Mouse (Mus musculus) granulocyte monocyte progenitor cell, adult 5-6 weeks (primary cell): ENCODE data around the gene Dnmt3a. TPM values are rescaled to one million over a fixed set of nuclear protein-coding genes. Genes with fewer than 3 reads are reported as not detected.

Experiments
- ATAC-seq: replicated peaks from 2 replicates; pipeline ENCODE4 v1.8.0; 2016; ENCODE audit warnings: mild to moderate bottlenecking, moderate TSS enrichment, inconsistent platforms; ENCODE audit not compliant: poor library complexity, severe bottlenecking
- total RNA-seq, 2 experiments: library from RNA; stranded (forward) in 1 of 2; stranded (reverse) in 1 of 2; fragments of 200-712, 200-1000 nt in 1 of 2; fragments of >200 nt in 1 of 2; fragmentation: Nextera tagmentation in 1 of 2; gene quantifications; 2 replicates each; pipeline ENCODE4 v1.2.3; 2014 to 2017

Dnmt3a gene
- total RNA-seq, 2 experiments from 2014 or later: 20.2 to 21.7 TPM

DNA sequence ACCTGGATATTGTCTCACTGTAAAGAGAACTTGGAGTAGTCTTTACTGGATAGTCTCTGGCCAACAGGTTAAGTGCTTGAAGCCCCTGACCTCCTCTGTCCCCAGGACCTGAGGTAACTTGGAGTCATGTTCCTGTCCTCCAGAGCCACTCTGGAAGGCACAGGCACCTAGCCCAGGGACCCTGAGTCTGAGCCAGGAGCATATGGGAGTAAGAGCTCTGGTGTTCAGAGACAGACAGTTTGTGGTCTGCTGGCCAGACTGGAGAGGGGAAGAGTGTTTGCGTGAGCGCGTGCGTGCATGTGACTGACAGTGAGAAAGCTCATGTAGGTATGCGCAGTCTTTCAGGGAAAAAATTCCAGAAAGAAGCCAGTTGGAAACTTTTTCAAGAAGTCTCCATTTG lies 64.2 kb downstream of the Dnmt3a start:
- ATAC-seq: no peak

DNA sequence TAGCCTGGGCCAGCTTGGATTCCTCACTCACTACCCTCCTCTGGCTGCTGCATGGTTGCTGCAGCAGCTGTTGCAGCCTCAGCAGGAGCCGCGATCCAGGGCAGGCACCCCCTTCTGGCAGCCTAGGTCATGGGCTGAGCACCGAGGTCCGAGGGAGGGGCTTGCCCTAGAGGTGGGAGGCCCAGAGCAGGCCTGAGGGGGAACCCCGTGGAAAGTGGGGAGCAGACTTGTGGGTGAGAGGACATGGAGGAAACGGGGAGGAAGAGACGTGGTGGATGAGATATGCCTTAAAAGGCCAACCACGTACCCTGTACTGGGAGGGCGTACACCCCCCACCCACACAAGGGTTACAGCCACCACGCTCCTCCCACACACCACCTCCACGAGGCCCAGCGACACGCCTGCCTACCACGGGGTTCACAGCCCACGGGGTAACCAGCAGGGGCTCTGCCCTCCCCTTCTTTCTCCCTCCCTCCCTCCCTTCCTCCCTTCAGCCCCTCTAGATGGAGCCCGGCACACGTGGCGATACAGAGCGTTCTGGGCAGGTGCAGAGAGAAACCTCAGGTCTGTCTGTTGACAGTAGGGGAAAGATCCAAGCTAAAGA lies 65.2 kb downstream of the Dnmt3a start:
- peak; percentile 78 for ATAC-seq

DNA sequence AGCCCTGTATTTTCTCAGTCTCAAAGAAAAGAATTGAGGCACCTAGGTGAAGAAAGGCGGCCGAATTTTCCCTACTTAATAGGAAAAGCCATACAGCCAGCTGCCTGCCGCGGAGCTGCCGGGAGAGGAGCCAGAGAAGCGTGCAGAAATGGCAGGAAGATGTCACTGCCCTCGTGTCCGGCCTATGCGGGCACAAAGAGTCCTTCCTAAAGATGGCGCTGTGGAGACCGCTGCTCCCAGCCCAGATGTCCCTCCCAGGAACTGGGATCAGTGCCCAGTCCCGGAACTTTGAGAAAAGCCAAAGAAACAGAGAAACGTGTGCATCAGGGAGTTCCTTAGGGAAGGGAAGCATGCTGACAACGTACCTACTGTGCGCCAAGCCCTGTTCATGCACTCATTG lies 65.8 kb downstream of the Dnmt3a start:
- peak; percentile 23 for ATAC-seq

- 0 out of 2 replicates have a peak, but pooled peaks have one; percentile 14 for ATAC-seq
Measured at GRCm38 (mm10) chr12:3872410-3873230, 66.8 kb downstream of the Dnmt3a start.

GRCm38 (mm10) chr12:3875474-3875873 lies 69.7 kb downstream of the Dnmt3a start:
- ATAC-seq: no peak

DNA sequence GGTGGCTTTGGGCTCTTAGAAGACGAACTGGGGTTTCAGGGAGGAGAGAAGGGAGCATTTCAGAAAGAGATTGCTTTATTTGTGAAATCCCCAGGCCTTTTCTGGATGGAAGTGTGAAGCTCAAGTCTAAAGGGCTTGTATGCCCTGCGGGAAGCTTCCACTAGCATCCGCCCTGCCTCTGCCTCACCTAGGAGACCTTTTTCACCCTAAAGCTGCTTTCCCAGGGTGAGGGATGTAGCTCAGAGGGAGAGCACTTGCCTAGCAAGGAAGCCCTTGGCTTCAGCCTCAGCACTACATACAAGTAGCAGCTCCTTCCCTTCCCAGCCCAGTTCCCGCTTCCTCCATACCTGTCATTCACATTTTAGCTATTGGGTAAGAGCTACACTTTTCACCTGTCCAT lies 71.6 kb downstream of the Dnmt3a start:
- ATAC-seq: no peak

- ATAC-seq: no peak
Measured at GRCm38 (mm10) chr12:3881474-3881873, 75.7 kb downstream of the Dnmt3a start.

- ATAC-seq: no peak
Measured at GRCm38 (mm10) chr12:3884892-3885493, 79.2 kb downstream of the Dnmt3a start.

- no peak for ATAC-seq
Measured at GRCm38 (mm10) chr12:3886601-3887000, 80.8 kb downstream of the Dnmt3a start.

GRCm38 (mm10) chr12:3887515-3888325 lies 81.9 kb downstream of the Dnmt3a start:
- ATAC-seq: no peak

DNA sequence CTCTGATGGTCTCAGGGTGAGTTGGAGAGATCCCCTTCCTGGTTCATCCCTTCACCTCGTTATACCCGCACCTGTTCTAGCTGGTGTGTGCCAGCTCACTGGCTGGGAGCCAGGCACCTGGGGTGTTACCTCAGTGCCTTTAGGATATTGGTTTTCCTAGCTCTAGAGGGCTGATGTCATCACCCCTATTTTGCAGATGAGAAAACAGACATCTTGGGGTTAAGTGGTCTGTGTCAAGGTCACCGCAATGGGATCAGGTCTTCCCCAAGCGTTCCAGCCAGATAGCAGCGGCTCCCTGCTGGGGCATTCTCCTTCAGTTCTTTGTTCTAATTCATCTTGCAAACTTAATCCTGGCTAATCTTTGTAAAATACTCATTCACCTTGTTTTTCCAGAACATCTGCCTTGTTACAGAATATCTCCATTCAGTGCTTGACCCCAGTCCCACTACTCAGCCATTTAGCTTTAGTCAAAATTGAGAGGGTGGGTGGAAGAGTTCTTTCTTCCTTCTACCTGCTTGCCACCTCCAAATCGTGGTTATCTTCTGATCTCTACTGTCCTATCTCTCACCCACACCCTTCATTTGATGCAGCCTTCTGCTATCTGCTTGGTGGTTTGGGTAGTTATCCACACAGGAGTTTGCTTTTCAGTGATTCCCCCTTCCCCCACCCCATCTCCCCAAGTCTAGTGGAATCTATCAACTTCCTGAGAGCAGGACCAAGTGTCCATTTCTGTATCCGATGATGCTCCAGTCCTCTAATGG lies 84.2 kb downstream of the Dnmt3a start:
- no peak for ATAC-seq

- ATAC-seq: peak; percentile 75
Measured at GRCm38 (mm10) chr12:3890753-3891751, 85.2 kb downstream of the Dnmt3a start.

GRCm38 (mm10) chr12:3891779-3892239 lies 86.0 kb downstream of the Dnmt3a start:
- peak; percentile 14; the same call in 1 of the 2 replicates for ATAC-seq

DNA sequence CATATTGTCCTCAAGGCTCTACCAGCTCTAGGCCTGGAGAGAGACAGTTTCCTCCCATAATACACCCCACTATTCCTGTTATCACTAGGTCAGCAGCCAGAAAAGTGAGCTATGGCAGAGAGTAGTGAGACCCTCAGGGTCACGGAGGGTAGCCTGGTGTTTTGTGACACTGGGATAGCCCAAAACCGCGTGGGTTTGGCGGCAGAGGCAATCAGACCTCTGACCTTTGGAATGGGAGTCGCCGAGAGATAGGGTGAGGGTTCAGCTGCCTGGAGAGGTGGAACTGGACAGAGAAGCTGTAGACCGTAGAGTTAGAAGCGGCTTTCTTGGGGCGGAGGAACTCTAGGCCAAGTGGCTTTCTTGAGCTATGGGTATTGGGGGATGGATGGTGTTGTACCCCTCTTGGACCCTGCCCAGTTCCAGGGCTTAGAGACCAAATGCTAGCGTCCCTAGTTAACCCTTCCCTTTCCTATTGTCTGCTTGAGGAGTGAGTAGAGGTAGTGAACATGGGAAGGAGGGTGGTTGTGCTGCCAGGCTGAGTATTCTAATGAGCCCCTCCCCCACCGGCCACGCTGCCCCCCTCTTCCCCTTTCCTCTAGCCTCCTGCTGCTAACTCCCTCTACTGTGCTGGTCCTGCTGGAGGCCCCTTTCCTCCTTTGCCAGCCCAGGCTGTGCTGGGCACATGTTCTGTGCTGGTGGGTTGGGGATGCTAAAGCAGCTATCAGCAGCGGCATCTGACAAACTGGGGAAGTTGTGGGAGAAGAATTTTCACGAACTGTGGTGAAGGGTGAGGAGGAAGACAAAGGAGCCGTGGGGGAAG lies 86.6 kb downstream of the Dnmt3a start:
- peak; percentile 67 for ATAC-seq

- no peak for ATAC-seq
Measured at GRCm38 (mm10) chr12:3893335-3893734, 87.5 kb downstream of the Dnmt3a start.

GRCm38 (mm10) chr12:3894525-3894924 lies 88.7 kb downstream of the Dnmt3a start:
- ATAC-seq: no peak

- ATAC-seq: no peak; the same call in 1 of the 2 replicates
Measured at GRCm38 (mm10) chr12:3897057-3897545, 91.3 kb downstream of the Dnmt3a start.
